Mouse (Mus musculus) testis, adult 2 months (tissue): ENCODE measurements around the gene Pou3f3. TPM values are rescaled to one million over a fixed set of nuclear protein-coding genes. Genes with fewer than 3 reads are reported as not detected.

ENCODE experiments used
- H3K27ac ChIP-seq: fragments of 200-500 bp; 2 replicates; pipeline ENCODE4 v1.5.1; 2012; ENCODE audit warnings: low read depth, low read length; ENCODE audit not compliant: control insufficient read depth, insufficient read depth
- H3K27me3 ChIP-seq: fragments of 200-500 bp; 2 replicates; pipeline ENCODE4 v1.6.1; 2012; ENCODE audit warnings: mild to moderate bottlenecking, low read length, moderate library complexity; ENCODE audit not compliant: control insufficient read depth, insufficient read depth
- H3K36me3 ChIP-seq: fragments of 200-500 bp; 2 replicates; pipeline ENCODE4 v1.6.1; 2012; ENCODE audit warnings: mild to moderate bottlenecking, low read length; ENCODE audit not compliant: control insufficient read depth, insufficient read depth
- H3K4me1 ChIP-seq: fragments of 200-500 bp; 2 replicates; pipeline ENCODE4 v1.6.1; 2012; ENCODE audit warnings: low read length; ENCODE audit not compliant: control insufficient read depth, insufficient read depth
- H3K4me3 ChIP-seq: fragments of 200-500 bp; 2 replicates; pipeline ENCODE4 v1.5.1; 2012; ENCODE audit warnings: low read depth, mild to moderate bottlenecking, low read length, moderate library complexity, mixed read lengths; ENCODE audit not compliant: control insufficient read depth
- CTCF ChIP-seq: fragments of 200-500 bp; IDR thresholded peaks from 2 replicates; pipeline ENCODE4 v1.5.1; 2012; ENCODE audit warnings: low read depth, mild to moderate bottlenecking, inconsistent platforms, low read length, moderate library complexity; ENCODE audit not compliant: control insufficient read depth, insufficient read depth, insufficient replicate concordance
- POLR2A ChIP-seq: fragments of 200-500 bp; IDR thresholded peaks from 2 replicates; pipeline ENCODE4 v1.6.1; 2012; ENCODE audit warnings: low read depth, mild to moderate bottlenecking, inconsistent platforms, low read length, moderate library complexity; ENCODE audit not compliant: control insufficient read depth
- polyA plus RNA-seq: library from polyadenylated mRNA; depleted of rRNA; stranded (reverse); fragments of >200 nt; gene quantifications from 2 replicates; pipeline ENCODE4 v1.2.3, GENCODE M21; 2012; rRNA removed

Gene Pou3f3
- 0.04 and 0.58 TPM in 2 replicates for polyA plus RNA-seq

GRCm38 (mm10) chr1:42695578-42695915, at the start of gene Pou3f3:
Pou3f3 (plus strand) TSS chr1:42695768.
- H3K4me3 ChIP-seq: no peak within 1 kb of the TSS; the same call in 1 of the 2 replicates
- TF ChIP-seq CTCF (no peak), POLR2A (no peak)
- peaks cover 25% of the 10 kb centered on the region for H3K4me1 ChIP-seq
- peaks cover 23% of the 10 kb centered on the region for H3K27me3 ChIP-seq
- no peak within 1 kb of the TSS for H3K27ac ChIP-seq
- H3K36me3 ChIP-seq: no peaks in the 10 kb centered on the region

- H3K36me3 ChIP-seq: no peaks in the 10 kb centered on the region
- H3K27me3 ChIP-seq: no peaks in the 10 kb centered on the region
- peaks cover 3% of the 10 kb centered on the region; the same call in 1 of the 2 replicates for H3K4me1 ChIP-seq
- no peak overlapping the region for H3K4me3 ChIP-seq
- H3K27ac ChIP-seq: no peak overlapping the region
- TF ChIP-seq POLR2A: no peak
Measured at GRCm38 (mm10) chr1:42648366-42648935, 47.1 kb upstream of the Pou3f3 start.

GRCm38 (mm10) chr1:42651461-42651860, 44.1 kb upstream of the Pou3f3 start:
- H3K36me3 ChIP-seq: no peaks in the 10 kb centered on the region
- H3K27ac ChIP-seq: no peak overlapping the region
- TF ChIP-seq POLR2A (no peak), CTCF (no peak)
- H3K4me3 ChIP-seq: peak overlapping the region; percentile 58; the same call in 1 of the 2 replicates
- H3K4me1 ChIP-seq: peaks cover 3% of the 10 kb centered on the region; the same call in 1 of the 2 replicates
- no peaks in the 10 kb centered on the region for H3K27me3 ChIP-seq

- H3K27ac ChIP-seq: no peak overlapping the region
- H3K27me3 ChIP-seq: no peaks in the 10 kb centered on the region
- no peaks in the 10 kb centered on the region for H3K36me3 ChIP-seq
- no peak overlapping the region for H3K4me3 ChIP-seq
- TF ChIP-seq POLR2A (no peak), CTCF (no peak)
- no peaks in the 10 kb centered on the region for H3K4me1 ChIP-seq
Measured at GRCm38 (mm10) chr1:42667546-42667945, 28.0 kb upstream of the Pou3f3 start.

- Histone ChIP-seq H3K4me1 (peaks cover 7% of the 10 kb centered on the region; the same call in 1 of the 2 replicates), H3K4me3 (no peak overlapping the region), H3K27ac (no peak overlapping the region), H3K27me3 (no peaks in the 10 kb centered on the region), H3K36me3 (no peaks in the 10 kb centered on the region)
- TF ChIP-seq CTCF: no peak
- no peak for TF ChIP-seq POLR2A
Measured at GRCm38 (mm10) chr1:42680673-42681072, 14.9 kb upstream of the Pou3f3 start.

GRCm38 (mm10) chr1:42681762-42682161, 13.8 kb upstream of the Pou3f3 start:
- Histone ChIP-seq H3K27me3 (peaks cover 8% of the 10 kb centered on the region; the same call in 1 of the 2 replicates), H3K36me3 (no peaks in the 10 kb centered on the region), H3K27ac (no peak overlapping the region), H3K4me1 (peaks cover 14% of the 10 kb centered on the region), H3K4me3 (no peak overlapping the region)
- no peak for TF ChIP-seq POLR2A
- no peak for TF ChIP-seq CTCF

GRCm38 (mm10) chr1:42683861-42684260, 11.7 kb upstream of the Pou3f3 start:
- TF ChIP-seq POLR2A: no peak
- no peak for TF ChIP-seq CTCF
- H3K4me3 ChIP-seq: no peak overlapping the region
- no peaks in the 10 kb centered on the region for H3K36me3 ChIP-seq
- H3K4me1 ChIP-seq: peaks cover 17% of the 10 kb centered on the region
- H3K27ac ChIP-seq: no peak overlapping the region
- H3K27me3 ChIP-seq: peaks cover 11% of the 10 kb centered on the region

GRCm38 (mm10) chr1:42684345-42684744, 11.2 kb upstream of the Pou3f3 start:
- Histone ChIP-seq H3K4me1 (peaks cover 17% of the 10 kb centered on the region), H3K36me3 (no peaks in the 10 kb centered on the region), H3K27me3 (peaks cover 11% of the 10 kb centered on the region), H3K27ac (no peak overlapping the region), H3K4me3 (peak overlapping the region; percentile 53)
- no peak for TF ChIP-seq CTCF
- no peak for TF ChIP-seq POLR2A
